ENCODE assay signal across 9 mouse cellular contexts in the genomic region with DNA sequence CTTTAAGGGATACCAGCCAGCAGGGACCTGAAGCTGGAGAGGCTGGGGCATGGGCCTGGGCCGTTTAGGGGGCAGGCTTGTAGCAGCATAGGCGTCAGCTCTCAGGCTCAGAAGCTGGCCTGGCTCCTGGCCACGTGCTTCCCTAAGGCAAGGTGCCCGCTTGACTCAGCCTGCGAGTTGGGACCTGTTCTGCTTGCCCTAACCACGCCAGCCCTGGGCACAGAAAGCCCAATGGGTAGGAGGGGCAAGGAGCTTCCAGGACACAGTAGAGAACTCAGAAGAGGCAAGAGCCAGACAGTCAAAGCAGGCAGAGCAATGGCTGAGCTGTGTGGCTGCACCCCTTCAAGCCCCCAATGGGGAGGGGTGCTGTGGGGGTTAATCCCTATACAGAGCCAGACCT. TPM values are rescaled to one million over a fixed set of nuclear protein-coding genes. Genes with fewer than 3 reads are reported as not detected.
DNase-seq lines count a peak whose midpoint lies in the region; ATAC-seq and TF ChIP-seq lines count a peak whose summit lies in the region.
"Had no signal": no experiment of that assay in that cellular context is flagged by ENCODE, and none has a peak within 500 bp of the region (broad histone marks: within the 10 kb centered on the region; RNA-seq: fewer than 3 reads in every experiment).

No protein-coding gene starts in this region.

- ATAC-seq in forebrain, embryonic 11.5 days (replicated peaks; ENCODE audit: low FRiP score), result no peak; the same call in 1 of the 2 replicates
- no peak for ATAC-seq in heart, embryonic 12.5 days (ENCODE audit: insufficient number of reproducible peaks, low FRiP score)
- no peak for ATAC-seq in neural tube, embryonic 15.5 days (ENCODE audit: low FRiP score)
- no peak for ATAC-seq in frontal cortex, adult (ENCODE audit: low TSS enrichment)

- no peak for TF ChIP-seq CTCF in brain, embryonic 14.5 days (IDR thresholded peaks at IDR 0.05; ENCODE audit: borderline replicate concordance, extremely low read depth, insufficient read depth, insufficient read length)

- peaks cover 51% of the 10 kb centered on the region for H3K4me1 ChIP-seq in forebrain, embryonic 10.5 days
- H3K4me1 ChIP-seq in forebrain, embryonic 11.5 days (replicated peaks; ENCODE audit: control insufficient read depth, insufficient read depth, low read length), result peaks cover 12% of the 10 kb centered on the region; the same call in 1 of the 2 replicates
- H3K4me1 ChIP-seq in heart, embryonic 12.5 days (replicated peaks), result peaks cover 42% of the 10 kb centered on the region
- peaks cover 28% of the 10 kb centered on the region for H3K4me1 ChIP-seq in neural tube, embryonic 15.5 days

- peak overlapping the region; percentile 81 for H3K27ac ChIP-seq in forebrain, embryonic 10.5 days
- no peak overlapping the region for H3K27ac ChIP-seq in forebrain, embryonic 11.5 days (ENCODE audit: low read depth, low read length)
- H3K27ac ChIP-seq in heart, embryonic 12.5 days (ENCODE audit: poor library complexity, severe bottlenecking), result peak overlapping the region; percentile 81
- 0 out of 2 replicates have a peak overlapping the region, but pooled peaks have one; percentile 9 for H3K27ac ChIP-seq in neural tube, embryonic 15.5 days (replicated peaks)
- H3K27ac ChIP-seq: neural tube, embryonic 12.5 days had no signal

- no peak overlapping the region; the same call in 1 of the 2 replicates for H3K9ac ChIP-seq in forebrain, embryonic 11.5 days (ENCODE audit: low read length)
- H3K9ac ChIP-seq in heart, embryonic 12.5 days, result no peak overlapping the region
- no peak overlapping the region for H3K9ac ChIP-seq in neural tube, embryonic 15.5 days (replicated peaks)
- H3K9ac ChIP-seq: neural tube, embryonic 12.5 days had no signal

- DNase-seq in forebrain, embryonic 10.5 days (ENCODE audit: extremely low spot score, low spot score), result no peak
- DNase-seq in forebrain, embryonic 11.5 days (ENCODE audit: low spot score), result no peak
- peak; percentile 63 for DNase-seq in brain, embryonic 14.5 days (ENCODE audit: low read depth)
- peak; percentile 59 to 70 for DNase-seq in kidney, postnatal 36 days
- DNase-seq in frontal cortex, postnatal 25 days (ENCODE audit: low spot score in 2 of 2), result no peak

- no peak for TF ChIP-seq POLR2A in brain, embryonic 14.5 days (IDR thresholded peaks at IDR 0.05; ENCODE audit: borderline replicate concordance, extremely low read depth, insufficient read depth, insufficient read length, poor library complexity, severe bottlenecking)

- no peak overlapping the region for H3K4me2 ChIP-seq in forebrain, embryonic 11.5 days (ENCODE audit: low read depth, low read length, severe bottlenecking)
- H3K4me2 ChIP-seq in heart, embryonic 12.5 days, result no peak overlapping the region
- H3K4me2 ChIP-seq in neural tube, embryonic 15.5 days, result no peak overlapping the region
- H3K4me2 ChIP-seq: neural tube, embryonic 12.5 days had no signal

- H3K36me3 ChIP-seq in forebrain, embryonic 10.5 days (replicated peaks), result peaks cover 24% of the 10 kb centered on the region
- no peaks in the 10 kb centered on the region for H3K36me3 ChIP-seq in forebrain, embryonic 11.5 days (ENCODE audit: control insufficient read depth, insufficient read depth, low read length)
- H3K36me3 ChIP-seq in heart, embryonic 12.5 days, result peaks cover 10% of the 10 kb centered on the region
- no peaks in the 10 kb centered on the region for H3K36me3 ChIP-seq in neural tube, embryonic 15.5 days

- WGBS in forebrain, embryonic 10.5 days, result 66% methylated on average over 6 of the region's 6 CpGs
- WGBS in forebrain, embryonic 11.5 days, result 72% methylated on average over 6 of the region's 6 CpGs
- WGBS in heart, embryonic 12.5 days, result 74% methylated on average over 6 of the region's 6 CpGs
- WGBS in neural tube, embryonic 15.5 days, result 74% methylated on average over 6 of the region's 6 CpGs

- no peaks in the 10 kb centered on the region for H3K27me3 ChIP-seq in forebrain, embryonic 10.5 days (ENCODE audit: poor library complexity, severe bottlenecking)
- H3K27me3 ChIP-seq in forebrain, embryonic 11.5 days (ENCODE audit: control insufficient read depth, insufficient read depth, low read length), result no peaks in the 10 kb centered on the region
- H3K27me3 ChIP-seq in heart, embryonic 12.5 days (replicated peaks), result no peaks in the 10 kb centered on the region
- 0 out of 2 replicates have a peak, but pooled peaks cover 7% of the 10 kb centered on the region for H3K27me3 ChIP-seq in neural tube, embryonic 15.5 days (replicated peaks)

- no peak overlapping the region for H3K4me3 ChIP-seq in forebrain, embryonic 10.5 days
- H3K4me3 ChIP-seq in forebrain, embryonic 11.5 days (ENCODE audit: low read depth, low read length), result no peak overlapping the region
- H3K4me3 ChIP-seq in heart, embryonic 12.5 days, result no peak overlapping the region
- no peak overlapping the region for H3K4me3 ChIP-seq in neural tube, embryonic 15.5 days (replicated peaks)
- H3K4me3 ChIP-seq: neural tube, embryonic 12.5 days had no signal

- peaks cover 10% of the 10 kb centered on the region; the same call in 1 of the 2 replicates for H3K9me3 ChIP-seq in forebrain, embryonic 10.5 days
- H3K9me3 ChIP-seq in forebrain, embryonic 11.5 days (ENCODE audit: control insufficient read depth, low read length), result no peaks in the 10 kb centered on the region
- no peaks in the 10 kb centered on the region for H3K9me3 ChIP-seq in heart, embryonic 12.5 days (replicated peaks)
- H3K9me3 ChIP-seq in neural tube, embryonic 15.5 days (replicated peaks), result no peaks in the 10 kb centered on the region
- H3K9me3 ChIP-seq: neural tube, embryonic 12.5 days had no signal

RNA-seq across cellular contexts. Expression of a gene that starts 37.7 kb away (rescaled TPM):
- polyA plus RNA-seq in forebrain, embryonic 10.5 days (2016; fragmentation: Nextera tagmentation; extraction: Ambion mirVana), result 3.8 and 4.4 TPM in 2 replicates
- 6.4 and 7.1 TPM in 2 replicates for polyA plus RNA-seq in forebrain, embryonic 11.5 days (2014; fragmentation: Nextera tagmentation; extraction: Ambion mirVana)
- 35.8 and 47.3 TPM in 2 replicates for polyA plus RNA-seq in brain, embryonic 14.5 days (2012; rRNA removed)
- polyA plus RNA-seq in heart, embryonic 12.5 days (2016; fragmentation: Nextera tagmentation; extraction: Ambion mirVana), result 2.5 and 2.7 TPM in 2 replicates
- polyA plus RNA-seq in neural tube, embryonic 15.5 days (2015; fragmentation: Nextera tagmentation; extraction: Ambion mirVana), result 4.0 and 4.2 TPM in 2 replicates

Comparison
In these comparisons a context has a peak if more than half of its experiments do, and no peak if none do; other contexts are left out.
1. DNase-seq: peak in brain, embryonic 14.5 days (single experiment) and kidney, postnatal 36 days (2 of 2); none in forebrain, embryonic 10.5 days (single experiment), forebrain, embryonic 11.5 days (single experiment) and frontal cortex, postnatal 25 days (0 of 2).